Mouse (Mus musculus) CD4-positive helper T cell, adult 2 months (primary cell): ENCODE data around the gene Clstn3.
"Not testable (repeated sequence)": the region's sequence is repeated elsewhere in the genome, so short reads cannot be mapped to it uniquely, and the experiment has no call there.

ENCODE experiments used
- DNase-seq: peaks from one replicate; pipeline ENCODE4 v3.0.0-alpha.2; 2012; ENCODE audit warnings: low read depth, missing footprints, low spot score

The Clstn3 gene

GRCm38 (mm10) chr6:124464305-124465271, at the start of gene Clstn3:
TSS of gene Clstn3 (minus strand) at chr6:124464794.
- DNase-seq = peak; percentile 53

DNA sequence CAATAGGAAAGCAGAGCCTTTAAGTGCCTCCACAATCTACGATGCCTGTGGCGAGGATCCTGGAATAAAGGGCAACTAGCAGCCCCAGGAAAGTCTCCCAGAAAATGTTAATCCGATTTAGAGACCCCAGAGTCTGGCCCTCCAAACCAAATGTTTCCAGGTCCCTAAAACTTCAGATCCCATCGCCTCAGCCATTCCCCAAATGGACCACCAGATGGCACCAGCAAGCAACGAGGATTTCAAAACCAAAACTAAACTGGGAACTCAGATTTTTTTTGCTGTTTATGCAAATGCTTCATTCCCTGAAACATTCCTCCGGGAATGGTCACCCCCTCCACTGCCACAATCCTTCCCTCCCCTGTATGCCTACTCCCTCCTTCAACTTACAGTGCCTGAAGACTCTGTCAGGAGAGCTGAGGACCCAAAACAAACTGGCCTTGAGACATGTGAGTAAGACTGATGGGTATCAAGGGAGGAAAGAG, 47.8 kb upstream of the Clstn3 start, which contains the start of gene C1ra:
Gene C1ra (plus strand): TSS at position 51 of the 482 bp plus-strand sequence.
- DNase-seq = peak; percentile 40

DNA sequence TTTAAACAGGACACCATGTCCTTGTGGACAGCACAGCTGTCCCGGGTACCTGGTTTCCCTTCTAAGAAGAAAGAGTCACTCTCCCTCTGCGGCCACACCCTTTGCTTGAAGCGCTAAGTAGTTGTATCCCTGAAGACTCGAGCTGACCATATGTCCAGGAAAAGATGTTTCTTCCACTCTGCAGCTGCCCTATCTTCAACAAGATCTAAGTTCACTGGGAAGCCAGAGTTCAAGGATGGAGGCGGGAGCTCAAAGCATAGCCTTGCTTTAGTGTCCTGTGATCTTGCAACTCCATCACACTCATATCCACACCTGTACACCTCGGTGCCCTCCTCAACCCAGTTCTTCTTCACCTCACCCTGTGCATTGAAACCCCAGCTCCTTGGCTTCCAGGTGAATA, 47.3 kb upstream of the Clstn3 start:
- DNase-seq = no peak

DNA sequence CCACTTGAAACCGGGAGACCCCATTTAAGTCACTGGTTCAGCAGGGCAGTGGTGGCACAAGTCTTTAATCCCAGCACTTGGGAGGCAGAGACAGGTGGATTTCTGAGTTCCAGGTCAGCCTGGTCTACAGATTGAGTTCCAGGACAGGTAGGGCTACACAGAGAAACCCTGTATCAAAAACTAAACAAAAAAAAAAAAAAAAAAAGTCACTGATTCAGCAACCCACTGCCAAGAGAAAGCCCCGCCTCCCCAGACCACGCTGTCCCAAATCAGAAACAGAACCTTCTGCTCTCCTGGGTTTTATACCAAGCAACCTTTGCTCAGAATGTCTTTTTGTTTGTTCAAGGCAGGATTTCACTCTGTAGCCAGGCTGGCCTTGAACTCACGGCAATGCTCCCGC, 44.6 kb upstream of the Clstn3 start:
- DNase-seq = not testable (repeated sequence)

DNA sequence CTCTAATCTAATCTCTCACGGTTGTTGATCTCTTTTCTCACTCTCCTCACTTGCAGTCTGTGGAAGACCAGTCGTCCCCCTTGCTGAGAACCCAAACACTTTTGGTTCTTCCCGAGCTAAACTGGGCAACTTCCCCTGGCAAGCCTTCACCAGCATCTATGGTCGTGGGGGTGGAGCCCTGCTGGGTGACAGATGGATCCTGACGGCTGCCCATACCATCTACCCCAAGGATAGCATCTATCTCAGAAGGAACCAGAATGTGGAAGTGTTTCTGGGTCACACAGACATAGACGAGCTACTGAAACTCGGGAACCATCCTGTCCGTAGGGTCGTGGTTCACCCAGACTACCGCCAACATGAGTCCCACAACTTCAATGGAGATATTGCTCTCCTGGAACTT, 43.7 kb upstream of the Clstn3 start:
- DNase-seq = no peak

DNA sequence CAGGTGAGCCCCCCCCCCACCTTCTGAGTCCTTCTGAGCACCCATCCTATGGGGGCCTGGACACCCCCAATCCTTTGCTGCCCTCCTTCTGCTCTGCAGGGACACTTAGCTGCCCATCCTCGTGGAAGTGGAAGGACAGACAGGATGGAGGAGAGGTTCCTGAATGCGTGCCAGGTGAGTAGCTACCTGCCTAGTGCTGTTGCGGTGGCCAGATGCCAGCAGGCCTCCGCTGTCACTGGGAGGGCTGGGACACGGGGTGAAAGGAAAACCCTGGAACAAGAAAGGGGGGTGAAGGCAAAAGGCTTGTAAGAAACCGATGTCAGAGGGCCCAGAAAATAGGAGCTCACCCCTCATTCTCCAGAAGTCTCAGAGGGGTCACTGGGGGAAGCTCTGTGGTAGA, 42.4 kb upstream of the Clstn3 start:
- no peak for DNase-seq

- DNase-seq = no peak
Measured at GRCm38 (mm10) chr6:124505028-124505427, 40.4 kb upstream of the Clstn3 start.

DNA sequence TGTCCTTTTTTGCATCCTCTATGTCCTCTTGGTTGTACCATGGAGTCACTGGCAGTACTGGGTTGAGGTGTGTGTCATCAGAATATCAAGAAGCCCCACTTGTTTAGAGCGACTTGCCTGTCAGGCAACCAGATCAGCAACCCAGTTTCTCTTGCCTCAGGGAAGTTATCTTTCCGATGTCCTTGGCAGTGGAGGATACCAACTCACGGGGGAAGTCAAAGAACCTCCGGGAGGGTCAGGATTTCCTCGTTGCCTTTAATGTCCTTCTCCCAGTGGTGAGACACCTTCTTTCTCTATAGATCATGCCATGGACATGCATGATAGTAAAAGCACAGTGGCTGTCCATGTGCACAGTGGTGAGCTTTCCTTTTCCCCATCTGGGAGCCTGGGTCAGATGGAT, 37.4 kb upstream of the Clstn3 start:
- DNase-seq = no peak

DNA sequence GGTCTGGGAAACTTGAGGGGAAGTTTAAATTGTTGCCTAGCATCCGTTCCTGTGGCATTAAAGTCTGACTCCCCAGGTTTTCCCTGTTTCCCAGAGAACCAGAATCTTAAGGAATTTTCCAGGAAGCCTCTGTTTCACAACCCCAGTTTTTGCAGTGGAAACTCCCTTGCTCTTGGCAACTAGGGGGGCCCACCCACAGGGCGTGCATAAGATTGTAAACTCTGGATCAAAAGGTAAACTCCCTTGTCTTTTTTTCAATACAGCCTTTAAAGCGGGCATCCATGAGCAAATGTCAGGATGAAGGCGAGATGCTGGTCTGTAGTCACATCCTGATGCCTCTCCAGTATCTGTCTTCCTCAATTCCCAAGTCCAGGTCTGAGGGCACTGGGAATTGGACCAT, 36.9 kb upstream of the Clstn3 start:
- DNase-seq = no peak

GRCm38 (mm10) chr6:124499914-124500566, 35.4 kb upstream of the Clstn3 start:
- DNase-seq = no peak

DNA sequence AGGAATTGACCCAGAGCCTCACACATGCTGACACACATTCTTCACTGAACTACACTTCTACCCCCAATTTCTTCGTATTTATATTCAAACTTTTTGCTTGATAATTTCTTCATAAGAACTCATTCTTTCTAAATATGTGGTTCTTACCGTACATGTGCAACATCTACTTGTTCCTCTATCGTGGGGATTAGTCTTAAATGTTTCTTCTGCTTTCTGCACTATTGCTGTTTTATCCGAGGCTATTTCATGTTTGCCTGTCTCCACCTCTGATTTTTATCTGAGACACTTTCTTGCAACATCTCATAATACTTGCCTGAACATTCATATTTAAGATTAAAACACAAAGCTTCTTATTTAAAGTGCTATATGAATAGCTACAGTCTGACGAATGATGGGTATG, 31.5 kb upstream of the Clstn3 start:
- DNase-seq = no peak

- no peak for DNase-seq
Measured at GRCm38 (mm10) chr6:124493886-124494285, 29.3 kb upstream of the Clstn3 start.

- DNase-seq = peak; percentile 58
Measured at GRCm38 (mm10) chr6:124492842-124493561, 28.4 kb upstream of the Clstn3 start, which contains the start of gene C1rl. TSS of gene C1rl (plus strand) at chr6:124493113.

GRCm38 (mm10) chr6:124491427-124491826, 26.8 kb upstream of the Clstn3 start:
- DNase-seq = no peak

DNA sequence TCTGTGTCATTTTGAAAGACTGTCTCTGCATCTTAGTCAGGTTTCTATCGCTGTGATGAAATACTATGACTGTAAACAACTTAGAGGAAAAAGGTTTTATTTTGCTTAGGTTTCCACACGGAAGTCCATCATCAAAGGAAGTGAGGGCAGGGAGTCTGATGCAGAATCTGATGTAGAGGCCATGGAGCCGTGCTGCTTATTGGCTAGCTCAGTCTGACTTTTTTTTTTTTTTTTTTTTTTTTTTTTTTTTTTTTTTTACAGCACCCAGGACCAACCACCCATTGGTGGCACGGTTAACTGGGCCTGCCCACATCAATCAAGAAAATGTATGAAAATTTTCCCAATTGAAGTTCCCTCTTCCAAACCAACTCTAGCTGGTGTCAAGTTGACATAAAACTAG, 24.4 kb upstream of the Clstn3 start:
- no peak for DNase-seq

DNA sequence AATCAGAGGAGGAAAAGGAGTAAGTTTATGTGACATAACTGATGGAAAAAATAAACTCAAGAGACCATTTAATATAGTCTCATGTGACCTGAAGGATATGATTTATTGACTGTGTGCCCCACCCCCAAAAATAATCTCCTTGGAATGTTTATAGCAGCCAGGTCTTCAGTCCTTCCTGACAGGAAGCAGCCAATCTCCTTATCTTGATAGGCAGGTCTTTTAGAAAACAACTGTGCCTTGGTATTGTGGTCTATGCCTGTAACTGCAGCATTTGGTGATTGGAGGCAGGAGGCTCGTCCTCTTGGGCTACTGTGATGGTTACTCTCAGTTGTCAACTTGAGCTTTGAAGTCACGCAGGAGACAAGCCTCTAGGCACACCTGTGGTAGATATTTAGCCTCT, 22.9 kb upstream of the Clstn3 start:
- no peak for DNase-seq

DNA sequence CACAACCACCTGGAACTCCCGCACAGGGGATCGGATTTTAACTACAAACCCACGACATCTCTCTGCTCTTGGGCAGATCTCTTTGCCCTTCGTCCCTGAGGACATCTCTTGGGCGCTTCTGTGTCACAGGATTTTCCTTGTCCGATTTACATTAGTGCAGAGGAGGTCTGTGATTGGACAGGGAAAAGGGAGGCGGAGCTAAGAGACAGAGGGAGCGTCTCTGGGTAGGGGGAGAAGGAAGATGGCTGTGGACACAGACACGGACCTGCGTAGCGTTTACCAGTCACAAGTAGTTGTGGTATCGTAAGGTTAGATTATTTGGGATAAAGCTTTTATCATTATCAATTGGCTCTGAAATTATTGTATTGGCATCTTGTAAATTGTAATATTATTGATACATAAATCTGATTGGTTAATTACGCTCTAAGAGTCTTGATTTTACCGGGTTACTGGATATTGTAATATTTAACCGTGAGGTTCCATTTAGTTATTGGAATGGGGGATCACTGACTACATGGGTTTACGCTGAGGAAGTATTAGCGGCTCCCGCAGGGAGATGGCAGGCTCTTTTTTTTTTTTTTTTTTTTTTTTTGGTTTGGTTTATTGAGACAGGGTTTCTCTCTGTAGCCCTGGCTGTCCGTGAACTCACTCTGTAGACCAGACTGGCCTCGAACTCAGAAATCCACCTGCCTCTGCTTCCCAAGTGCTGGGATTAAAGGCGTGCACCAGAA, 21.0 kb upstream of the Clstn3 start:
- DNase-seq = no peak

DNA sequence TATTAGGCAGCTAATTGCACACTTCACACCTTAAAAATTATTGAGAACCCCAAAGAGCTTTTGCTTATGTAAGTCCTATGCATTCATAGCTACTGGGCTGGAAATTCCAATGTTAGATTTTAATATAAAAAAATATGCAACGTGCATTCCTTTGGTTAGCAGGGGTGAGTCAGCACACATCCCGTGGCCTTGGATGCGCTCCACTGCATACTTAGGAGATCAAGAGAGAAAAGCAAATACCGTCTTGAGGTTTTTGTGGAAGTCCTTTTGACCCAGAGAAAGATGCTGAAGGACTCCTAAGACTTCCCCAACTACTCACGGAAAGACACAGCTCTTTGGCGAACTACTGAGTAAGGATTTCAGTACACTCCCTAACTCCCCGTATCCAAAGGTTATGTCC, 20.3 kb upstream of the Clstn3 start:
- no peak for DNase-seq

- not testable (repeated sequence) for DNase-seq
Measured at GRCm38 (mm10) chr6:124483831-124484230, 19.2 kb upstream of the Clstn3 start.

DNA sequence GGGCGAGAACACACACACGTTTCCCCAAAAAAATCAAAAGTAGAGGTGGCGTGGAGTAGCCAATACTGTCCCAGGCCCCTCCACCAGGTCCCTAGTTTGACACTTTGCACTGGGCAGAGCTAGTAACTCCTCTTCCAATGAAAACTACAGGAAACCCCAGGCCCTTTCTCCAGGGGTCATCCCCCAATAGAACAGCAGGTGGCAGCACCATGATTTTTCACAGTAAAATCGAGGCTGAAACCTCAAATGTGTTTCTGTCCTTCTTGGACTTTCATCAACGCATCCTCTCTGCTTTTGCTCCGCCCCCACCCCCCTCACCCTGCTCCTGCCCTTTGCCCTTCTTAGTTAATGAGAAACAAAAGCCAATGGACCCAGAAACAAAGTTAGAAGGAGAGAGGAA, 17.0 kb upstream of the Clstn3 start:
- DNase-seq = peak; percentile 29

GRCm38 (mm10) chr6:124480295-124480694, 15.7 kb upstream of the Clstn3 start:
- DNase-seq = peak; percentile 53
